Mouse (Mus musculus) cerebellum, adult 2 months (tissue): ENCODE data around the gene Nbl1.

Experiments
- CTCF ChIP-seq: fragments of 200-500 bp; IDR thresholded peaks from 2 replicates; pipeline ENCODE4 v1.5.1; 2011; ENCODE audit warnings: low read depth, mild to moderate bottlenecking, control low read depth, low read length, moderate library complexity, borderline replicate concordance; ENCODE audit not compliant: insufficient read depth
- POLR2A ChIP-seq: fragments of 200-500 bp; IDR thresholded peaks from 2 replicates; pipeline ENCODE4 v1.6.1; 2011; ENCODE audit warnings: low read length, control low read depth, borderline replicate concordance; ENCODE audit not compliant: insufficient read depth

GRCm38 (mm10) chr4:139059569-139059968 lies 33.2 kb downstream of the Nbl1 start:
- TF ChIP-seq POLR2A (no peak), CTCF (no peak)
